Mouse (Mus musculus): ENCODE measurements around the gene Abcf2. TPM values are rescaled to one million over a fixed set of nuclear protein-coding genes. Genes with fewer than 3 reads are reported as not detected.

Gene Abcf2
- total and polyA plus RNA-seq, 2 experiments = 25.9 to 31.9 TPM

DNA sequence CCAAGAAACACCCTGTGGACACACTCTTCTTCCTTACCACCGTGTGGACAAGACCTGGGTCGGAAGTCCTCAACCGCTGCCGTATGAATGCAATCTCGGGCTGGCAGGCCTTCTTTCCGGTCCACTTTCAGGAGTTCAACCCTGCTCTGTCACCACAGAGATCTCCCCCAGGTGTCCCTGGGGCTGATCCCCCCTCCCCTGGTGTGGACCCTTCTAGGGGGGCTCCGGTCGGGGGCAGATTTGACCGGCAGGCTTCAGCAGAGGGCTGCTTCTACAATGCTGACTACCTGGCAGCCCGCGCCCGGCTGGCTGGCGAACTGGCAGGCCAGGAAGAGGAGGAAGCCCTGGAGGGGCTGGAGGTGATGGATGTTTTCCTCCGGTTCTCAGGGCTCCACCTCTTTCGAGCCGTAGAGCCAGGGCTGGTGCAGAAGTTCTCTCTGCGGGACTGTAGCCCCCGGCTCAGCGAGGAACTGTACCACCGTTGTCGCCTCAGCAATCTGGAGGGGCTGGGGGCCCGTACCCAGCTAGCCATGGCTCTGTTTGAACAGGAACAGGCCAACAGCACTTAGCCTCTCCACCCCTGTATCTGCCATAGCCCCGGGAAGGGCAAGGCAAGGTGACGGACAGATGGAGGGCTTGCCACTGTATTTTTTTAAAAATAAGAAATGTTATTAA is 14.7 kb upstream of the Abcf2 start:
- WGBS = 68% methylated on average over 24 of the region's 24 CpGs
- Histone ChIP-seq H3K4me3 (ENCODE audit: insufficient read depth, low read depth, low read length) (peak overlapping the region; percentile 29; the same call in 1 of the 2 replicates), H3K79me2 (ENCODE audit: control insufficient read depth, insufficient read depth, low read length) (peaks cover 6% of the 10 kb centered on the region; the same call in 1 of the 2 replicates), H3K36me3 (ENCODE audit: control insufficient read depth, insufficient read depth, low read length) (peaks cover 3% of the 10 kb centered on the region), H3K27ac (replicated peaks; ENCODE audit: insufficient read depth, low read depth, low read length) (no peak overlapping the region), H3K9ac (ENCODE audit: low read depth, low read length) (no peak overlapping the region), H3K4me1 (ENCODE audit: control insufficient read depth, insufficient read depth, low read length) (peaks cover 13% of the 10 kb centered on the region; the same call in 1 of the 2 replicates), H3K27me3 (ENCODE audit: control insufficient read depth, insufficient read depth, low read length) (no peaks in the 10 kb centered on the region)
- no peak for DNase-seq (ENCODE audit: extremely low read depth, low read depth, low spot score)
- TF ChIP-seq CTCF (IDR thresholded peaks at IDR 0.05; ENCODE audit: low read depth, low read length) = no peak
- TF ChIP-seq POLR2A (IDR thresholded peaks at IDR 0.05; ENCODE audit: extremely low read depth, insufficient read depth, low read length) = no peak

DNA sequence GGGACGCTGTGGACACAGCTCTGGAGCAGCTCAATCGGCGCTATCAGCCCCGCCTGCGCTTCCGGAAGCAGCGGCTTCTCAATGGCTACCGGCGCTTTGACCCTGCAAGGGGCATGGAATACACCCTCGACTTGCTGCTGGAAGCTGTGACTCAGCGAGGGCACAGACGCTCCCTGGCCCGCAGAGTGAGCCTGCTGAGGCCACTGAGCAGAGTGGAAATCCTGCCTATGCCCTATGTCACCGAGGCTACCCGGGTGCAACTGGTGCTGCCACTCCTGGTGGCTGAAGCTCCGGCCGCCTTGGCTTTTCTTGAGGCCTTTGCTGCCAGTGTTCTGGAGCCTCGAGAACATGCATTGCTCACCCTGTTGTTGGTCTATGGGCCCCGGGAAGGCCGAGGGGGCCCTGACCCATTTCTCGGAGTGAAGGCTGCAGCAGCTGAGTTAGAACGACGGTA is 14.0 kb upstream of the Abcf2 start:
- TF ChIP-seq POLR2A (IDR thresholded peaks at IDR 0.05; ENCODE audit: extremely low read depth, insufficient read depth, low read length) (no peak), CTCF (IDR thresholded peaks at IDR 0.05; ENCODE audit: low read depth, low read length) (no peak)
- peaks cover 3% of the 10 kb centered on the region for H3K36me3 ChIP-seq (ENCODE audit: control insufficient read depth, insufficient read depth, low read length)
- DNase-seq (ENCODE audit: extremely low read depth, low read depth, low spot score) = no peak
- H3K27me3 ChIP-seq (ENCODE audit: control insufficient read depth, insufficient read depth, low read length) = no peaks in the 10 kb centered on the region
- WGBS = 47% methylated on average over 23 of the region's 23 CpGs
- peak overlapping the region; percentile 29; the same call in 1 of the 2 replicates for H3K4me3 ChIP-seq (ENCODE audit: insufficient read depth, low read depth, low read length)
- H3K79me2 ChIP-seq (ENCODE audit: control insufficient read depth, insufficient read depth, low read length) = peaks cover 9% of the 10 kb centered on the region; the same call in 1 of the 2 replicates
- no peak overlapping the region for H3K9ac ChIP-seq (ENCODE audit: low read depth, low read length)
- no peak overlapping the region for H3K27ac ChIP-seq (replicated peaks; ENCODE audit: insufficient read depth, low read depth, low read length)
- peaks cover 13% of the 10 kb centered on the region; the same call in 1 of the 2 replicates for H3K4me1 ChIP-seq (ENCODE audit: control insufficient read depth, insufficient read depth, low read length)

DNA sequence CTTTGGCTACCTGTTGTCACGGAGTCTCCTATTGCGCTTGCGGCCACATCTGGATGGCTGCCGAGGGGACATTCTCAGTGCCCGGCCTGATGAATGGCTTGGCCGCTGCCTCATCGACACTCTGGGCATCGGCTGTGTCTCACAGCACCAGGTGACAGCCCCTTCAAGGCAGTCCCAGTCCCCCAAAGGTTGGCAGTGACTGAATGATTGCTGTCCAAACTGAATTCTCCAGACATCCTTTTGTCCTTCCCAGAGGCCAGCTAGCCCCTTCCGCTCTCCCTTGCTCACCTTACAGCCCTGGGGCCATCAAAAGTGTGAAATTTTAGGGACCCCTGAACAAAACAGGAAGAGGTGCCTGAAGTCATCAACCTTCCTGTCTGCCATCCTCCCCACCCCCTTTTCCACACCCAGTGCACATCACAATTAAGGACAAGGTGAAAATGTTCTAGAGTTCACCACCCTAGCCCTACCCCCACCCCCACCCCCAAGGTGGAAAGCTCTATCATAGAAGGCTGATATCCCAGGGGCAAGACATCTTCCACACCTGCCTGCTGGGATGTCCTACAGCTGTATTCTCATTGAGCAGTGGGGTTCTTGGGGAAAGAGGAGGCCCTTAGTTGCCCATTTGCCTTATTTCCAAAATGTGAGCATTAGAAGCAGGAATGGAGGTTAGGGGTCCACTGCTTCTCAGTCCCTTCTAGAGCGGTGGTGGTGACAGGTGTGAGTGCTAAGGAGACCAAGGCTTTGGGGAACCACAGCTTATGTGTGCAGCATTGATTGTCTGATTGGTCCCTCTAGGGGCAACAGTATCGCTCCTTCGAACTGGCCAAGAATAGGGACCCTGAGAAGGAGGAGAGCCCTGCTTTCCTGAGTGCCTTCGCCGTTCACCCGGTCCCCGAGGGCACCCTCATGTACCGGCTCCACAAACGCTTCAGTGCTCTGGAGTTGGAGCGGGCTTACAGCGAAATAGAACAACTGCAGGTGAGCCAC is 12.5 kb upstream of the Abcf2 start:
- peaks cover 3% of the 10 kb centered on the region for H3K36me3 ChIP-seq (ENCODE audit: control insufficient read depth, insufficient read depth, low read length)
- no peak overlapping the region for H3K4me3 ChIP-seq (ENCODE audit: insufficient read depth, low read depth, low read length)
- no peak overlapping the region for H3K27ac ChIP-seq (replicated peaks; ENCODE audit: insufficient read depth, low read depth, low read length)
- H3K4me1 ChIP-seq (ENCODE audit: control insufficient read depth, insufficient read depth, low read length) = peaks cover 16% of the 10 kb centered on the region; the same call in 1 of the 2 replicates
- TF ChIP-seq POLR2A (IDR thresholded peaks at IDR 0.05; ENCODE audit: extremely low read depth, insufficient read depth, low read length) = no peak
- TF ChIP-seq CTCF (IDR thresholded peaks at IDR 0.05; ENCODE audit: low read depth, low read length) = no peak
- H3K9ac ChIP-seq (ENCODE audit: low read depth, low read length) = no peak overlapping the region
- H3K79me2 ChIP-seq (ENCODE audit: control insufficient read depth, insufficient read depth, low read length) = peaks cover 9% of the 10 kb centered on the region; the same call in 1 of the 2 replicates
- DNase-seq (ENCODE audit: extremely low read depth, low read depth, low spot score) = no peak
- 96% methylated on average over 20 of the region's 20 CpGs for WGBS
- no peaks in the 10 kb centered on the region for H3K27me3 ChIP-seq (ENCODE audit: control insufficient read depth, insufficient read depth, low read length)

DNA sequence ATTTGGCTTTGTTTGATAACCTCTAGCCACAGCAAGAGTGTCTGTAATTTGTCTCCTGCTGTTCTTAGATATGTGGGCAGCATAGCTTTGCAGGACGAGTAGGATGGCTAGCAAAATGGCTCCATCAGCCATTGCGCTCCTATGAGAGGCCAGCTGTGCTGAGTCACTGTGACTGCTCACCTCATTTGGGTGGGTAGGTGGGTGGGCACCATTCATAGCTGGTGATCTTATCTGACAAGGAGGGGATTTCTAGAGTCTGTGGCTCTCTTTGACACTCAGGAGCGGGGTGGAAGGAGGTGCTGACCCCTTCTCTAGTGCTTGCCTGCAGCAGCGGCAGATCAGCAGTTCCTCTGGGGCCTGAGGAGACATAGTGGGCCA is 9.9 kb upstream of the Abcf2 start:
- WGBS = 9% methylated on average over 4 of the region's 4 CpGs
- no peak for TF ChIP-seq CTCF (IDR thresholded peaks at IDR 0.05; ENCODE audit: low read depth, low read length)
- no peak for TF ChIP-seq POLR2A (IDR thresholded peaks at IDR 0.05; ENCODE audit: extremely low read depth, insufficient read depth, low read length)
- Histone ChIP-seq H3K4me1 (ENCODE audit: control insufficient read depth, insufficient read depth, low read length) (peaks cover 16% of the 10 kb centered on the region; the same call in 1 of the 2 replicates), H3K79me2 (ENCODE audit: control insufficient read depth, insufficient read depth, low read length) (peaks cover 9% of the 10 kb centered on the region; the same call in 1 of the 2 replicates), H3K4me3 (ENCODE audit: insufficient read depth, low read depth, low read length) (peak overlapping the region; percentile 95), H3K27me3 (ENCODE audit: control insufficient read depth, insufficient read depth, low read length) (no peaks in the 10 kb centered on the region), H3K36me3 (ENCODE audit: control insufficient read depth, insufficient read depth, low read length) (peaks cover 3% of the 10 kb centered on the region), H3K9ac (ENCODE audit: low read depth, low read length) (peak overlapping the region; percentile 91), H3K27ac (replicated peaks; ENCODE audit: insufficient read depth, low read depth, low read length) (peak overlapping the region; percentile 45)
- no peak for DNase-seq (ENCODE audit: extremely low read depth, low read depth, low spot score)

DNA sequence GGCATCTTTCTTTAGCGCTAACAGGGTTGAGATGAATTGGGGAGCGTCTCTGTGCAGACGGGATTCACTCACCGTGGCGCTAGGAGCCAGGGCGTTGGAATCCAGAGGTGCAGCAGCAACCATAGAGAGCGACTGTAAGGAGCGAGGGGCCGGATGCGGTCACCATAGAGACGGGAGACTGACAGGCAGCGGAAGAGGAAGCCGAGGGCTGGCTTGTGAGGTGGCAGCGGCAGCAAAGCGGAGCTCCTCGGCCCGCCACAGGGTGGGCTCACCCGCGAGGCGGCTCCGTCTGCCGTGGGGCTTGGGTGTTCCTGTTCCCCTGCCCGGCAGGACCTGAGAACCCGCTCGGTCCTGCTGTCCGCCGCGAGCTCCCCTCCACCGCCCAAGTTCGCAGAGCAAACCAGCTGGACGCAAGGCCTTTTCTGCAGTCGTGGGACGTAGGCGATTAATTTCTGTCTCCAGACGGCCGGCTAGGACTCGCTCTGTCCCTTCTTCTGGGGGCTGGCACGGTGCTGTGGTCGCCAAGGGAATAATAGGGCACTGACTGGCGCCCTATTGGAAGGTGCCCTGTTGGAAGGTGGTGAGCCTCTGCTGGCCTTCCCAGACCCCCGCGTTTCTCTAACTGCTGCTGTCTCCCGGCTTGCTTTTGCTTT is 9.4 kb upstream of the Abcf2 start, which contains the start of gene Chpf2:
Gene Chpf2, plus strand, starts transcription at position 195 of the 653 bp plus-strand sequence.
- Histone ChIP-seq H3K9ac (ENCODE audit: low read depth, low read length) (peak within 1 kb of the TSS; percentile 91), H3K4me3 (ENCODE audit: insufficient read depth, low read depth, low read length) (peak within 1 kb of the TSS; percentile 95), H3K36me3 (ENCODE audit: control insufficient read depth, insufficient read depth, low read length) (peaks cover 3% of the 10 kb centered on the region), H3K27me3 (ENCODE audit: control insufficient read depth, insufficient read depth, low read length) (no peaks in the 10 kb centered on the region), H3K27ac (replicated peaks; ENCODE audit: insufficient read depth, low read depth, low read length) (peak within 1 kb of the TSS; percentile 45), H3K79me2 (ENCODE audit: control insufficient read depth, insufficient read depth, low read length) (peaks cover 9% of the 10 kb centered on the region; the same call in 1 of the 2 replicates), H3K4me1 (ENCODE audit: control insufficient read depth, insufficient read depth, low read length) (peaks cover 16% of the 10 kb centered on the region; the same call in 1 of the 2 replicates)
- peak; percentile 82 for DNase-seq (ENCODE audit: extremely low read depth, low read depth, low spot score)
- TF ChIP-seq POLR2A (IDR thresholded peaks at IDR 0.05; ENCODE audit: extremely low read depth, insufficient read depth, low read length) (peak; percentile 72; the same call in 1 of the 2 replicates), CTCF (IDR thresholded peaks at IDR 0.05; ENCODE audit: low read depth, low read length) (no peak)
- WGBS = under 1% methylated on average over 42 of the region's 43 CpGs
